Mouse (Mus musculus) c-Kit-negative CD71-positive TER-119-positive erythroid progenitor cells, embryonic 14.5 days (primary cell): ENCODE measurements around the gene Lrguk.

Experiments used
- DNase-seq: peaks from one replicate; pipeline ENCODE4 v3.0.0-alpha.2; 2013; ENCODE audit warnings: low read depth, low spot score

Lrguk gene

DNA sequence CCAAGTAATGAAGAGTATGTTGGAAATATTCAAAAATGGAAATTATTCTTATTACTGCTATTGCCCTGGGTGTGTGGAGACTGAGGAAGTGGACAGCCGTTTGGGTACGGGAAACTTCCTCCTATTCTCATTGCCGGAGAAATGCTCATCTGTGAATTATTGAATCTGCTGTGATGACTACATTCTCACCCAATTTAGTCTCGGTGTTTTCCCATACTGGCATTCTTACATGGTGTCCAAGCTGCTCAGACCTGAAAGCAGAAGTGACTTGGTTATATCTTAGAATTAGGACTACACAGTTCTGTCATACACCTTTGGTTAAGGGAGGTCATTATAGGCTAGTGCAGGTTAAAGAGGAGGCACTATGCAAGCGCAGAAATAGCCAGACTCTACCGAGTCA, 30.5 kb downstream of the Lrguk start:
- DNase-seq = no peak

DNA sequence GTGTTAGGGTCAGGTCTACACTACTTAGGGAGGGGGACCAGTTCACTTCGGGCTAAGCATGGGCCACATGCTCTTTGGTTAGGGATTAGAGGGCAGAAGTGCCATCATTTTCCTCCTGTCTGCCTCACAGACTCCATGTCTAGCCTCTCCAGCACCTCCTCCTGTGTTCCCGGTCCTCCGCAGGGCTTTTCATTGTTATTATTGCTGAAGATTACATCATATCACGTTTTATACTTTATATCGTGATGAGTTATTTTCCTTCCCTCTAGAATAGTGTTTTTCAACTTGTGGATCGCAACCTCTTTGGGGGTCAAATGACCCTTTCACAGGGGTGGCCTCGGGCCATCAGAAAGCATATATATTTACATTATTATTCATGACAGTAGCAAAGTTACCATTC, 37.5 kb downstream of the Lrguk start:
- DNase-seq = no peak

DNA sequence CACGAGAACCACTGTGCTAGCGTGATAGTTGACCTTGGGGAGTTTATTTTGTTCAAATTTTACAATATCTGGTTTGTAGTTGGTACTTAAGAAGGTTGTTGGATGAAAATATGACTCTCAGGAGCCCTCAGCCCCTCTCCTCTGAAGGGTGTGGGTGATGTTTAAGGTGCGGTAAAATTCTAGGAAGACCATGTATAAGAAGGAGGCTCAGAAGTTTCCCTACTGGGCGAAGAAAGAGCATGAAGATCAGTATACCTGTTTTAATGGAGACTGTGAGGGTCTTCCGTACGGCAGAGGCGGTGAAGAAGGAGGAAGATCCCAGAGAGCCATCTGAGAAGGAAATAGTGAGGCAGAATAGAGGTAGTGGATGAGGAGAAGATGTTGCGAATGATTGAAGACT, 38.0 kb downstream of the Lrguk start:
- DNase-seq = no peak

DNA sequence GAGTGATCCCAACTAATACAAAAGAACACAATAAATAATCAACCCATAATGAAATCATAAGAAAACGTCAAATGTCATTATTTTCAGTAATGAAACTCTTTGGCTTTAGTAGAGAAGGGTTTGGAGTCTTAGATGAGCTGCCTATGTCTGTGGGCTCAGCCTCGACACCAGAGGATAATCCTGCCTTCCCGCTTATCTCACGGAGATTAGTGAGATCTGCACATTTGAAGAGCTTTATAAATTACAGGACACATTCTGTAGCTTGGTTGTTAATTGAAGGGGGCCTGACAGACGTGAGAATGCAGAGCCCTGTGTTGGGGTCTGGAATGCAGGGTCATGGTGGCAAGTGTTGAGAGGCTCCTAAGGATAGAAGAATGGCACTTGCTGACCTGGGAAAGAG, 42.7 kb downstream of the Lrguk start:
- no peak for DNase-seq

DNA sequence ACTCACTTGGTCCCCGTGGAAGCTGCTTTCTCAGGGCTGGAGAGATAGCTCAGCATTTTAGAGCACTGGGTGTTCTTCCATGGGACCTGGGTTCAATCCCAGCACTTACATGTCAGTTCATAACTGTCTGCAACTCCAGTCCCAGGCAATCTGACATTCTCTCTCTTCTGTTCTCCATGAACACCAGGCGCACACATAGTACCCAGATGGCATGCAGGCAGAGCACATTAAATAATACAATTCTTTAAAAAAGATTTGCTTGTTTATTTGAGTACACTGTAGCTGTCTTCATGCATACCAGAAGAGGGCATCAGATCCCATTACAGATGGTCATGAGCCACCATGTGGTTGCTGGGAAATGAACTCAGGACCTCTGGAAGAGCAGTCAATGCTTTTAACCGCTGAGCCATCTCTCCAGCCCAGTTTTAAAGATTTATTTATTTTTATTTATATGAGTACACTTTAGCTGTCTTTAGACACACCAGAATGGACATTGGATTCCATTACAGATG, 44.7 kb downstream of the Lrguk start:
- DNase-seq = no peak

DNA sequence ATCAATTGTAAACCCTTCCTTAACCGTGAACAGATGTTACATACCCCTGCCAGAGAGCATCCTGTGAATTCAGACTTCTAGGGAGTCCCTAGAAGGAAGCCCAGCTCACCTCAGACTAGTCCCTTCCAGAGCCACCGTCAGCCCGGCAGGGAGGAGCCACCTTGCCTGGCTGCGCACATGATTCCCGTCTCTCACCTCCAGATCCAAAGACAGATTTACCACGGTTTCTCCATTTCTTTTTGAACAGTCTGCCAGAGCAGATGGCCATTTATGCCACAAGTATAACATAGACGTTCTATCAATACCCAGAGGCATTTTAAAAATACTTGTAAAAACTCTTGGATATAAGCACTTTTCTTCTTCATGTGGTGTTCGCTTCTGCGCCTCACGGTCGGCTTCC, 46.3 kb downstream of the Lrguk start:
- no peak for DNase-seq

DNA sequence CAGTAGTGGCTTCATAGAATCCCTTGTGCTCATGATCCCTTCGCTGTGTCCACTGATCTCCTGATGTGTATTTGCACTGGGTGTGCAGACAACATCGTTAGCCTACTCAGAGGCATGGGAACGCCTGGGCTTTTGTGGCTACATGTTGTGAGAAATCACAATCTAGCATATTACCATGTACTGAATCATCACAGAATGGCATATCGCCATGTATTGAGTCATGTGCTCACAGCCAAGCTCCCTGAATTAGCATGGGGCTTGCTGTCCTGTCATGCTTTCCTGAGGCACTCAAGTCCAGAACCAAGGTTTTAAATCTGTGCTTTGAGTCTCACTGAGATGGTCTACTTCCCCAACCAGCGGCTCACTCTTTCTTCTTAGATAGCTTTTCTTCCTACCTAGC, 54.2 kb downstream of the Lrguk start:
- no peak for DNase-seq

DNA sequence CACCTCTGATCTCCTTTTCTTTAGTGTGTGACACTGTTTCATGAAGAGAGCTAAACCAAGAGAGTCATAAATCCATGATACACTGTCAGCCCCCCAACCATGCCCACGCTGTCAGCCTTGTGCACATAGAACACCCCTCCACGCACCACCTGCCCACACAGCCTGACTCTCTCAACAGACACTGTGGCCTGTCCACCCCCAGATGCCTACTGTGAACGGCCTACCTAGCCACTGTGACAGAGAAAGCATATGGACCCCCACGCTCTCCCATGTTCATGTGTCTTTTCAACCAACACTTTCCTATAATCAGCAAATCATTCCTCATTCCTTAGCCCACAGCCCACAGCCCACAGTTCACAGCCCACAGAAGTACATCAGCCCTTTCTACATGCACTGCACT, 58.5 kb downstream of the Lrguk start:
- no peak for DNase-seq

DNA sequence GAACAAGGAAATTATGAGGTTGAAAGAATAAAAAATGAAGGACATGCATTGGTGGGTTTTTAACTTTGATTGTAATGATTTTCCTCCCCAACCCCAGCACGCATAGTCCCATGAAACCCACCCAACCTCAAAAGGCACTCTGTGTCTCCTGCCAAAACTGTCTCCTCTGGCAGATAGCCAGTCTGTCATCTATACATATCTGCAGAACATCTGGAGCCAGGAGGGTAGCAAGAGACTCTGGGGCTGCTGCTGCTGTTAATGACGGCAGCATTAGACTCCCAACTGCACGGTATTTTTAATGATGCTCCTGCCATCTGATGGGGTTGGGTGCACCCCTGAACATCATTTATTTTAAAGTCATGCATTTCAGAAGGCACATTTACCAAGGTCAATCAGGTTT, 59.7 kb downstream of the Lrguk start:
- DNase-seq = no peak

DNA sequence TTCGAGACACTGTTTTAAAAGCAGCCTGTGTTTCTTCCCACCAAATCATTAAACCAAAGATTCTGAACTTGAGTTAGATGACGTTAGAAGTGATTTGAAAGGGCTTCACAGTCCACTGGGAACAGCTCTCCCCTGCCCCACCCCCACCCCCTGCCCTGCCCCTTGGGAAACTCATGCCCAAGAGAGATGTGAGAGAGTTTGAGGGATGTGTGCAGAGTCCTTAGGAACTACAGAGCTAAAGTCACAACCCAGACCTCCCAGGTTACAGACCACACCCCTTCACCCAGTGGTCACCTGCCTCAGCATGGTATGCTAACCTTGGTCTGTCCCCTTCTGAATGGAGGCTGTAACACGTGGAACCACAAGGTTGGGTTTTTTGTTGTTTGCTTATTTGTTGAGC, 62.3 kb downstream of the Lrguk start:
- DNase-seq = no peak

DNA sequence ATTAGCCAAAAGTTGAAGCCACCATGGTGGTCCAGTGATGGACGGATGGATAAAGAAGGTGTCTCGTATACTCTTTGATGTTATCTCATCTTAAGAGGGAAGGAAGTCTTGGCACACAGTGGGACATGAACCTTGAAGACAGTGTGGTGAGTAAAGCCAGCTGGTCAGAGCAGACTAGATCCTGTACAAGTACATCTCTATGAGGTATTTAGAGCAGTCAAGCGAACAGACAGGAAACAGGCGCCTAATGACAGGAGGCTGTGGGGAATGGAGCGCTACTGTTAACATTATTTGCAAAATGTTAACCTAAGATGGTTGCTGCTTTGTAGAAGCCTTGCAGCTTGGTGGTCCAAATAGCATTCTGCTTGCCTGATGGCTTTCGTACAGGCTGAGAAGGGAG, 67.0 kb downstream of the Lrguk start:
- no peak for DNase-seq

DNA sequence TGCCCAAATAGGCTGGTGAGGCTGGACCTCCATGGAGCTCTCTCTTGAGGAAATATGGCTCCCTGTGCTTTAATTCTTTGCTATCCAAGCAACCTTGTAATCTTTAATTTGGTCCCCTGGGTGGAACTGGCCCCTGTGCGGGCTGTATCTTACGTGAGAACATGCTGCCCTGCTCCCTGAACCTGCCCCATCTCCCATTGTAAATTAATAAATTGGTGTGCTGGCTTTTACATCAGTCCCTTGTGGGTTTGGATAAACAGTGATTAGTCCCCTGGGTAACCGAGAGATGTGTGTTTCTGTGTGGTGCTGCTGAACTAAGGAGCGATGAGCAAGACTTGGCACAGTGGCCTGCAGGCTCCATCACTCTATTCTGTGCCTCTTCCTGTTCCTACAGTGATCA, 67.7 kb downstream of the Lrguk start:
- DNase-seq = no peak

DNA sequence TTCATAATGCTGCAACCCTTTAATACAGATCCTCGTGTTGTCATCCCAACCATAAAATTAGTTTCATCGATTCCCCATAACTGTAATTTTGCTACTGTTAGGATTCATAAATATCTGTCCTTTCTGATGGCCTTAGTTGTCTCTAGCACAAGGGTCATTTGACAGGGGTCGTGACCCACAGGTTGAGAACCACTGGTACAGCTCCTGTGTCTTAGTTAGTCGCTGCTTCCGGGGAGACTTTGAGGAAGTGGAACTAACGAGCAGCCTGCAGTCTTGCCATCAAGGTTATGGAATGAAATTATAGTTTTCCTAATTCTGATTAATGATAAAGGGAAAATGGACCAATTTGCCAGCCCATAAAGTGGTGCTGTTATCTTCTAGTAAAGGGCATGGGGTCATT, 70.5 kb downstream of the Lrguk start:
- DNase-seq = no peak

DNA sequence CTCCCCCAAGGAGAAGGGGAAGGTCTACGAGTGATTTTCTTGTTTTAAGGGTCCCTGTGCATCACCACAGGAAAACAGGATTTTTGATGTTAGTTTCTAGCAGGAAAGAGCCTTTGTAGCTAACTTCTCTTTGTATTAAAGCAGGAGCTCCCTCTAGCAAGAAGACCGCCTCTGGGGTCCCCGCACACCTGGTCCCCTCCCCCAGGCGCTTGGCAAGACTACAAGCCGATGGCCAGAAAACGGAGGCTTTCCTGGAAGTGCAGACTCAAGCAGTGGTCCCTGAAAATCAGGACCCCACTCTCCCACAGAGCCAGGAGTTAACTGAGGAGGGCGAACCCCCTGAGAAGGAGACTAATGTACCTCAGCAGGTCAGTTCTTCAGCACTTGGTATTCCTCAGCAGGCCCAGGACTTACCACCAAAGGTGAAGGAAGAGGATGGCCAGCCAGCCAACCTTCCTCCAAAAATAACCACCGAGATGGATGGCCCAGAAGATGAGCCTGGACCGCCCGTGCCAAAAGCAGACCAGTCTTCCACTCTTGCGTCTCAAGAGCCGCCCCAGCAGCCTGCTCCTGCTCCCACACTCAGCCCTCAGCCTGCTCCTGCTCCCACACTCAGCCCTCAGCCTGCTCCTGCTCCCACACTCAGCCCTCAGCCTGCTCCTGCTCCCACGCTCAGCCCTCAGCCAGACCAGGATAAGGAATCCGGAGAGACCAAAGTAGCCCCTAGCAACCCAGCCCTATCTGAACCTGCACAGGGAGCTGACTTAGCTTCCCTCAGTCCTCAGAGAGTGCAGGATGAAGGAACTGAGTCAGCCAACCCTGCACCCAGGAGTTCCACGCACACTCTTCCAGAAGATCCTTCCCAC, 72.5 kb downstream of the Lrguk start:
- DNase-seq = no peak

DNA sequence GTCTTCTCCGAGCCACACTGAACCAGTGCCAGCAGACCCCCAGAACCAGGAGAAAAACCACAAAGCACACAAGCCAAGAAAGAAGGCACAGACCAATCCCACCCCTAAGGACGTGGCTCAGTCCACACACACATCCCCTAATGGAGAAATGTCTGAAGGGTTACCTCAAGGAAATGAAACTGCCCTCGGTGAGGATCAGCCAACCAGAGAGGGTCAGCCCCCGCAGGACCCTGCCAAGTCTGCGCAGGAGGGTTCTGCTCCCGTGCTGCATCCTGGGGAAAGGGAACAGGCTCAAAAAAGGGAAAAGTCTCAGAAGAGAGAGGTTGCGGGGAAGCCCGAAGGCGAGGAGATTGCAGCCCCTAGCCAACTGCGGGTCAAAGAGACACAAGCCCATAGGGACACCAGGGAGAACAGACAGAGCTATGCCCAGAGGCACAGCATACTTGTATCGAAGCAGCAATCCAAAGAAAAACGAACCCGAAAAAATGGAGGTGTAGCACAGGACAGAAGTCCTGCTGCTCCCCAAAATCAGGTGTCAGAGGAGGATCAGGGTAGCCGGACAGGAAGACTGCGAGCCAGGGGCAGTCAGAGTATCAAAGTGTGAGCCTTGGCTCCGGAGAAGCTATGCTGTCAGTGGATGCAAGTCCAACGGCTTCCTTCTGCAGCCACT, 74.1 kb downstream of the Lrguk start:
- DNase-seq = no peak

DNA sequence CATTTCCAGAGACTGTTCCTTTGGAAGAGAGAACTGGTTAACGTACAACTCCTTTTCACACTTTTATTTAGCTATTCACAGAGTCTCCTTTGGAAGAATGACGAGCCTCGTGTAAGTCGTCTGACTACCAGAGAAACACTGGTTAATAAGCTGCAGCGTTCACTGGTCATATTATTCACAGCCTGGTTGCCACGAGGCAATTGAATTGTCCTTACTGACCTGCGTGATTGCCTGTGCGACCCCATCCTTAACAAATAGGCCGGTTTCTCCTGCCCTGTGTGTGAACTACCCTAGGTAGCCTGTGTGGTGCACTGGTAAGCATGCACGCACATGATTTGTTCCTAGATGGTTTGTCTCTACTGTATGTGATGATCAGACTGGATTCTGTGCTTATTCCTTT, 81.3 kb downstream of the Lrguk start:
- no peak for DNase-seq

DNA sequence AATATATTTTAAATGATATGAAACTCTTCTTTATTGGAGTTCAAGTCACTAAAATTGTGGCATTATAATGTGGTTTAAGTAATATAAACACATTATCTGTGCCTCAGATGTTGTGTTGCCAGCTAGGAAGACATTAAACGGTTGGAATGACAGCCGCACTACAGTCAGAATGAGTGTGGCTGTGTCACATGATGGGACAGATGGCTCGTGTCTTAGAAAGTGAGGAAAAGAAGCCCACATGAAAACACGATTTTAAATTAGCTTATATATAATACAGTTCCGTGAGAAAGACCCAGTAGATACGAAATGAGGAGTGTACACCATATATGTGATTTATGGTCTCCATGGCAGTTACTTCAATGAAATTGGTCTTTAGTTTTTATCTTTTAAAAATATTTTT, 82.2 kb downstream of the Lrguk start:
- DNase-seq = no peak

DNA sequence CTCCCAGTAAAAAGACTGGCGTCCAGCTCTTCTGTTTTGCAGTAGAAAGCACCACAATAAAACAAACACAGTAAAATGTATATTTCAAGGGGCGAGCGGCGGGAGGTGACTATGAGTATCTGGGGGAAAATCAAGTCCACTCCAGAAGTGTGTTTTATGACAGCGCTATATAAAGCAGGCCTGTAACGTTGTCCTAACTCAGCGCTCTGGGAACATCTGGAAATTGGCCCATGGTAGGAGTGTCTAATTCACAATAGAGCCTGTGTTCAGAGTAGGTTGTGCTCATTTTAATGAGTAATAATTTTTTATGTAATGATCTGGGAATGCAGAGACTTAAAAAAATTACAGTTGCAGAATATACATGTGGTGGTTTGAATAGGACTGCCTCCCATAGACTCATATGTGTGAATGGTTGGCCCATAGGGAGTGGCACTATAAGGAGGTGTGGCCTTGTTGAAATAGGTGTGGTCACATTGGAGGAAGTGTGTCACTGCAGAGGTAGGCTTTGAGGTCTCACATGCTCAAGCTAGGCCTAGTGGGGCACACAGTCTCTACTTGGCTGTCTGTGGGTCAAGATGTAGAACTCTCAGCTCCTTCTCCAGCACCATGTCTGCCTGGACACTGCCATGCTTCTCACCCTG, 87.7 kb downstream of the Lrguk start:
- DNase-seq = no peak

DNA sequence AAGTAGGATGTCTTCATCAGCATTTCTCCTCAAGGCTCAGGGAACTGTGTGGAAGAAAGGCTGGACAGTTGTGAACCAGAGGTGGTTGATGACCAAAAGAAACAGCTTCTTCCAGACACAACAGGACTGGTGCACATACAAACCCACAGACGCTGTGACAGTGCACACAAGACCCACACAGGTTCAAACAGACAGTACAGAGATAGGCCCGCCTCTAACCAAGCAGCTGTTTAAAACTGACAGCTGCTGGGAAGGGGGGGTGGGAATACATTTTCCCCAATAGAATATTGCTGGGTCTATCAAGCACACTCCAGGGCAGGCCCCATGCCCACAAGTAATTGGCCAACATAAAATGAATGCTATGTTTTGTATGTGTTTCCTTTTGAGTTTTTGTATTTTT, 95.2 kb downstream of the Lrguk start:
- no peak for DNase-seq

DNA sequence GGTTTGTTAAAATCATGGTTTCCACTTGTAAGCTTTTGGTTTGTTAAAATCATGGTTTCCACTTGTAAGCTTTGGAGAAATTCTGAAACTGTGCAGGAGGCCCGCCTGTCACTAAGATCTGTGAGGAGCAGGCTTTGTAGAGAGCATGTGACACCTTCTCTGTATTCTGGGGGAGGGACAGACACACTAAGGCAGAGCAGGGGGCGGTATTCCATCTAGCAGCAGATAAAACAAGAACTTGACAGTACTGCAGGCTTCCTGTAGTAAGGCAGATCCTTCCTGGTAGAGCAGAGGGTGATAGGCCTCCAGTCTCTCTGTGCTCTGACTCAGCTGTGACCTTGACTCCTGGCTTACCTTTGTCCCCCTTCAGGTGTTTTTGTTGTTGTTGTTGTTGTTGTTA, 100.0 kb downstream of the Lrguk start:
- DNase-seq = no peak

DNA sequence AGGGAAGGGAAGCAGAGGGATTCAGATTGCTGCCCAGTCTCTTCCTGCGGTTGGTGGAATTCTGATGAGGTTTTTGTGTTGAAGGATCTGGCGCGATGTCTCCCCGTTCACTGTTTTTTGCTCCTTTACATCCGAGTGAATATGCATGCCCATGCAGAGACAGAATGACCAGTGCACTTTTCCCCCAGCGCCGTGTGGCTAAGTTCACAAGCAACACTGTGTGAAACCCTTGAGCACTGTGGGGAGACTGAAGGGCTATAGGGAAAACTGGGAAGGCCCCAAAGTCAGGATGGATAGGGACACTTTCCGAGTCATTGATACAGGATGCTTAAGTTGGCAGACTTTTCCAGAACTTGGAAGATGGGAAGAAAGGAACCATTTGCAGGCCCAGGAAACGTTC, 103.1 kb downstream of the Lrguk start:
- DNase-seq = no peak

DNA sequence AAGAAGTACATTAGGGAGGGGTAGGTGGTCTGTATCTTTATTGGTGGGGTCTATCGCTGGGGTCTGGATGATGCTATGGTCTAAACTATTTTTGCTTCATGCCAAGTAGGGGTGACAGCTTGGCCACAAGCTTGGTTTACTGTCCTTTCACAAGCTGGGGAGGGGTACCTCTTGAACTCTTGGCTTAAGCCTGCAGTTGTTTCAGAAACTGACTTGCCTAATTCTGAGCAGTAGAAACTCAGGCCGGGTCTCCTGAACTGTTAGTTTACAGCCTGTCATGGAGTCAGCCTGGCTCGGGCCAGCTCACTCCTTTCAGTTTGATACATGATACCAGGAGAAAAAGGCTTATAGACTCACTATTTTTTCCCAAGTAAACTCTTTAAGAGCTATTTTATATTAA, 109.1 kb downstream of the Lrguk start:
- DNase-seq = no peak

DNA sequence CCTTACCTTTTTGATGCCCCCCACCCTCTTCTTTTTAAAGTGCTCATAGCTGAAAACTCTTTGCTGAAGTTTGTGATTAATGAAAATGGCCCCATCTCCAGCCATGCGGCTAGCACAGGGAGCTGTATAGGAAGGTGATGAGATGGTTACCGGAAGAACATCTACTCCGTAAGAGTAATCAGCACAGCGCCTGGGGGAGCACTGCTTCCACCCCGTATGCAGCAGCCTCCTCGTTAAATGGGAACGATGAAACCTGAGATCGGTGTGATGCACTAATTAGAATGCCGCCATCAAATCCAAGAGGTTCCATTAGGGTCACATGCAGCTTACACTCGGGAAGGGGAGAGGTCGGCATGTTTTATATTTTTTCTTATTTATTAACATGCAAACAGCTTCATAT, 113.7 kb downstream of the Lrguk start:
- DNase-seq = no peak
